Mouse (Mus musculus) embryonic facial prominence, embryonic 13.5 days (tissue): ENCODE measurements around the gene Phb. TPM values are rescaled to one million over a fixed set of nuclear protein-coding genes. Genes with fewer than 3 reads are reported as not detected.

Source experiments
- polyA plus RNA-seq: library from polyadenylated mRNA; unstranded; fragments of >200 nt; fragmentation: Nextera tagmentation; extraction: Ambion mirVana; gene quantifications from 2 replicates; pipeline ENCODE4 v1.2.1, GENCODE M21; 2015

The Phb gene
- polyA plus RNA-seq, 1 experiment from 2014 or later, result 218 TPM

Other genes starting within 250 kb of the Phb start
- gene Nxph3, start 152.4 kb upstream of the Phb start, polyA plus RNA-seq, result 1.6 and 2.2 TPM in 2 replicates
- 25.4 and 27.2 TPM in 2 replicates for gene Ngfr, start 79.2 kb upstream of the Phb start, polyA plus RNA-seq
- gene Zfp652, start 45.7 kb downstream of the Phb start, polyA plus RNA-seq, result 24.5 and 25.3 TPM in 2 replicates
- 2.0 and 2.8 TPM in 2 replicates for gene B130006D01Rik, start 56.6 kb downstream of the Phb start, polyA plus RNA-seq
- gene Phospho1, start 157.5 kb downstream of the Phb start, polyA plus RNA-seq, result 2.3 and 4.6 TPM in 2 replicates
- gene Gngt2, start 170.3 kb downstream of the Phb start, polyA plus RNA-seq, result 12.9 and 13.3 TPM in 2 replicates
- gene Abi3, start 175.5 kb downstream of the Phb start, polyA plus RNA-seq, result 4.4 and 7.9 TPM in 2 replicates
- gene B4galnt2, start 247.9 kb downstream of the Phb start, polyA plus RNA-seq, result 0.11 and 0.45 TPM in 2 replicates